Mouse (Mus musculus) MEL (cell line): ENCODE results near the gene Itsn1. TPM values are rescaled to one million over a fixed set of nuclear protein-coding genes. Genes with fewer than 3 reads are reported as not detected.

ENCODE experiments used
- DNase-seq: peaks from one replicate; pipeline ENCODE4 v3.0.0; 2011; ENCODE audit warnings: low read depth, low spot score
- H3K27ac ChIP-seq: 2 replicates; pipeline ENCODE4 v1.5.1; 2012; ENCODE audit warnings: low read depth, mild to moderate bottlenecking, control low read depth, low read length, moderate library complexity; ENCODE audit not compliant: control insufficient read depth
- H3K27me3 ChIP-seq, 2 experiments: fragments of 150-350 bp in 1 of 2; sonication (generic) in 1 of 2; 2 replicates each; pipeline ENCODE4 v1.6.1; 2012; ENCODE audit warnings: low read length in 2 of 2, mild to moderate bottlenecking in 2 of 2, improper control_type of control experiment in 1 of 2, moderate library complexity in 1 of 2; ENCODE audit not compliant: insufficient read depth in 2 of 2, control insufficient read depth in 1 of 2
- H3K36me3 ChIP-seq, 2 experiments: 2 replicates each; pipeline ENCODE4 v1.6.1; 2012 to 2014; ENCODE audit warnings: low read length in 2 of 2, improper control_type of control experiment in 1 of 2, inconsistent platforms in 1 of 2, mild to moderate bottlenecking in 1 of 2; ENCODE audit not compliant: insufficient read depth in 2 of 2, control insufficient read depth in 1 of 2
- H3K4me1 ChIP-seq, 2 experiments: fragments of 150-350 bp in 1 of 2; sonication (generic) in 1 of 2; 2 replicates each; pipeline ENCODE4 v1.6.1; 2012; ENCODE audit warnings: low read length in 2 of 2, improper control_type of control experiment in 1 of 2, mild to moderate bottlenecking in 1 of 2; ENCODE audit not compliant: insufficient read depth in 2 of 2, control insufficient read depth in 1 of 2
- H3K4me3 ChIP-seq, 2 experiments: fragments of 150-350 bp in 1 of 2; sonication (generic) in 1 of 2; 2 replicates each; pipeline ENCODE4 v1.5.1; 2012; ENCODE audit warnings: low read depth in 2 of 2, low read length in 2 of 2, mild to moderate bottlenecking in 2 of 2, moderate library complexity in 2 of 2, control low read depth in 1 of 2, improper control_type of control experiment in 1 of 2; ENCODE audit not compliant: control insufficient read depth in 1 of 2, insufficient read depth in 1 of 2
- H3K79me2 ChIP-seq: 2 replicates; pipeline ENCODE4 v1.6.1; 2012; ENCODE audit warnings: mild to moderate bottlenecking, low read length, moderate library complexity; ENCODE audit not compliant: control insufficient read depth, poor library complexity, insufficient read depth
- H3K9ac ChIP-seq: 2 replicates; pipeline ENCODE4 v1.6.1; 2012; ENCODE audit warnings: low read depth, mild to moderate bottlenecking, control low read depth, low read length, moderate library complexity; ENCODE audit not compliant: control insufficient read depth, poor library complexity, severe bottlenecking
- H3K9me3 ChIP-seq: fragments of 150-350 bp; sonication (generic); replicated peaks from 2 replicates; pipeline ENCODE4 v1.6.1; 2012; ENCODE audit warnings: mild to moderate bottlenecking, low read length, improper control_type of control experiment, moderate library complexity; ENCODE audit not compliant: insufficient read depth
- BHLHE40 ChIP-seq: IDR thresholded peaks from 2 replicates; pipeline ENCODE4 v1.6.1; 2012; ENCODE audit warnings: low read depth, mild to moderate bottlenecking, inconsistent platforms, low read length, improper control_type of control experiment, borderline replicate concordance
- CHD1 ChIP-seq: IDR thresholded peaks from 2 replicates; pipeline ENCODE4 v1.6.1; 2012; ENCODE audit warnings: low read depth, mild to moderate bottlenecking, inconsistent platforms, low read length, improper control_type of control experiment
- CHD2 ChIP-seq: IDR thresholded peaks from 2 replicates; pipeline ENCODE4 v1.6.1; 2011; ENCODE audit warnings: low read length, improper control_type of control experiment
- CTCF ChIP-seq, 3 experiments: IDR thresholded peaks in 2 of 3; conservative IDR thresholded peaks in 1 of 3; 2 replicates each; pipeline ENCODE4 v1.5.1; 2011 to 2012; ENCODE audit warnings: low read length in 3 of 3, low read depth in 2 of 3, mild to moderate bottlenecking in 2 of 3, improper control_type of control experiment in 1 of 3, inconsistent platforms in 1 of 3, mixed read lengths in 1 of 3, moderate library complexity in 1 of 3; ENCODE audit not compliant: control insufficient read depth in 1 of 3, insufficient read depth in 1 of 3, poor library complexity in 1 of 3, severe bottlenecking in 1 of 3
- ELF1 ChIP-seq: IDR thresholded peaks from 2 replicates; pipeline ENCODE4 v1.6.1; 2014; ENCODE audit warnings: low read depth, mild to moderate bottlenecking, inconsistent platforms, low read length, improper control_type of control experiment, moderate library complexity
- EP300 ChIP-seq, 2 experiments: IDR thresholded peaks; 2 replicates each; pipeline ENCODE4 v1.6.1; 2011; ENCODE audit warnings: improper control_type of control experiment in 2 of 2, low read length in 2 of 2, low read depth in 1 of 2, mild to moderate bottlenecking in 1 of 2
- ETS1 ChIP-seq: IDR thresholded peaks from 2 replicates; pipeline ENCODE4 v1.6.1; 2012; ENCODE audit warnings: low read depth, mild to moderate bottlenecking, inconsistent platforms, low read length, improper control_type of control experiment, moderate library complexity
- GABPA ChIP-seq: IDR thresholded peaks from 2 replicates; pipeline ENCODE4 v1.6.1; 2012; ENCODE audit warnings: low read depth, mild to moderate bottlenecking, inconsistent platforms, low read length, improper control_type of control experiment, moderate library complexity
- GATA1 ChIP-seq: IDR thresholded peaks from 2 replicates; pipeline ENCODE4 v1.6.1; 2011; ENCODE audit warnings: low read depth, low read length, improper control_type of control experiment
- HCFC1 ChIP-seq: IDR thresholded peaks from 2 replicates; pipeline ENCODE4 v1.6.1; 2012; ENCODE audit warnings: low read depth, mild to moderate bottlenecking, inconsistent platforms, low read length, improper control_type of control experiment, moderate library complexity
- JUND ChIP-seq: IDR thresholded peaks from 2 replicates; pipeline ENCODE4 v1.6.1; 2011; ENCODE audit warnings: low read depth, mild to moderate bottlenecking, improper control_type of control experiment, low read length
- MAFK ChIP-seq: IDR thresholded peaks from 2 replicates; pipeline ENCODE4 v1.6.1; 2011; ENCODE audit warnings: low read depth, mild to moderate bottlenecking, low read length, improper control_type of control experiment, borderline replicate concordance
- MAX ChIP-seq: IDR thresholded peaks from 2 replicates; pipeline ENCODE4 v1.6.1; 2011; ENCODE audit warnings: low read length, improper control_type of control experiment
- MAZ ChIP-seq: IDR thresholded peaks from 2 replicates; pipeline ENCODE4 v1.6.1; 2012; ENCODE audit warnings: low read depth, mild to moderate bottlenecking, inconsistent platforms, low read length, improper control_type of control experiment
- MEF2A ChIP-seq: IDR thresholded peaks from 2 replicates; pipeline ENCODE4 v1.6.1; 2014; ENCODE audit warnings: low read depth, mild to moderate bottlenecking, inconsistent platforms, low read length, improper control_type of control experiment; ENCODE audit not compliant: poor library complexity, insufficient replicate concordance, severe bottlenecking; ENCODE audit errors: extremely low read depth
- MXI1 ChIP-seq: IDR thresholded peaks from 2 replicates; pipeline ENCODE4 v1.6.1; 2011; ENCODE audit warnings: mild to moderate bottlenecking, low read depth, low read length, improper control_type of control experiment
- MYB ChIP-seq: IDR thresholded peaks from 2 replicates; pipeline ENCODE4 v1.6.1; 2011; ENCODE audit warnings: mild to moderate bottlenecking, low read depth, low read length, improper control_type of control experiment
- MYC ChIP-seq: IDR thresholded peaks from 2 replicates; pipeline ENCODE4 v1.6.1; 2011; ENCODE audit warnings: low read depth, mild to moderate bottlenecking, low read length, improper control_type of control experiment, moderate library complexity
- NELFE ChIP-seq: IDR thresholded peaks from 2 replicates; pipeline ENCODE4 v1.6.1; 2011; ENCODE audit warnings: low read depth, low read length, improper control_type of control experiment
- NRF1 ChIP-seq: IDR thresholded peaks from 2 replicates; pipeline ENCODE4 v1.6.1; 2014; ENCODE audit warnings: low read depth, mild to moderate bottlenecking, inconsistent platforms, low read length, improper control_type of control experiment, moderate library complexity; ENCODE audit not compliant: poor library complexity, insufficient read depth, severe bottlenecking
- POLR2A ChIP-seq, 2 experiments: IDR thresholded peaks; 2 replicates each; pipeline ENCODE4 v1.6.1; 2011 to 2012; ENCODE audit warnings: low read length in 2 of 2, mild to moderate bottlenecking in 2 of 2, control low read depth in 1 of 2, improper control_type of control experiment in 1 of 2, low read depth in 1 of 2, moderate library complexity in 1 of 2; ENCODE audit not compliant: control insufficient read depth in 1 of 2, insufficient read depth in 1 of 2, poor library complexity in 1 of 2
- POLR2AphosphoS2 ChIP-seq: IDR thresholded peaks from 2 replicates; pipeline ENCODE4 v1.6.1; 2011; ENCODE audit warnings: low read length, improper control_type of control experiment
- POLR2AphosphoS5 ChIP-seq: IDR thresholded peaks from 2 replicates; pipeline ENCODE4 v1.6.1; 2012; ENCODE audit warnings: low read depth, borderline replicate concordance, mild to moderate bottlenecking, inconsistent platforms, low read length, moderate library complexity, mixed read lengths
- RAD21 ChIP-seq: IDR thresholded peaks from 2 replicates; pipeline ENCODE4 v1.6.1; 2011; ENCODE audit warnings: mild to moderate bottlenecking, low read depth, low read length, improper control_type of control experiment
- RCOR1 ChIP-seq: IDR thresholded peaks from 2 replicates; pipeline ENCODE4 v1.6.1; 2012; ENCODE audit warnings: low read depth, mild to moderate bottlenecking, inconsistent platforms, low read length, improper control_type of control experiment
- SIN3A ChIP-seq: IDR thresholded peaks from 2 replicates; pipeline ENCODE4 v1.6.1; 2012; ENCODE audit warnings: low read length, improper control_type of control experiment, inconsistent platforms
- SMC3 ChIP-seq: IDR thresholded peaks from 2 replicates; pipeline ENCODE4 v1.6.1; 2011; ENCODE audit warnings: low read depth, low read length, improper control_type of control experiment
- TAL1 ChIP-seq: IDR thresholded peaks from 2 replicates; pipeline ENCODE4 v1.6.1; 2012; ENCODE audit warnings: mild to moderate bottlenecking, inconsistent platforms, low read length, moderate library complexity, mixed read lengths
- TBP ChIP-seq: IDR thresholded peaks from 2 replicates; pipeline ENCODE4 v1.8.0; 2011; ENCODE audit warnings: low read depth, low read length, improper control_type of control experiment
- TCF12 ChIP-seq: IDR thresholded peaks from 2 replicates; pipeline ENCODE4 v1.6.1; 2014; ENCODE audit warnings: low read depth, mild to moderate bottlenecking, inconsistent platforms, low read length, improper control_type of control experiment, moderate library complexity
- UBTF ChIP-seq: IDR thresholded peaks from 2 replicates; pipeline ENCODE4 v1.6.1; 2012; ENCODE audit warnings: low read depth, mild to moderate bottlenecking, inconsistent platforms, low read length, improper control_type of control experiment, moderate library complexity, borderline replicate concordance; ENCODE audit not compliant: insufficient read depth
- USF1 ChIP-seq: IDR thresholded peaks from 2 replicates; pipeline ENCODE4 v1.6.1; 2014; ENCODE audit warnings: low read depth, mild to moderate bottlenecking, inconsistent platforms, low read length, improper control_type of control experiment, moderate library complexity
- USF2 ChIP-seq, 2 experiments: IDR thresholded peaks; 2 replicates each; pipeline ENCODE4 v1.6.1; 2011 to 2012; ENCODE audit warnings: improper control_type of control experiment in 2 of 2, low read length in 2 of 2, borderline replicate concordance in 1 of 2, inconsistent platforms in 1 of 2, low read depth in 1 of 2, mild to moderate bottlenecking in 1 of 2; ENCODE audit not compliant: insufficient read depth in 1 of 2
- ZC3H11A ChIP-seq: IDR thresholded peaks from 2 replicates; pipeline ENCODE4 v1.6.1; 2012; ENCODE audit warnings: low read depth, mild to moderate bottlenecking, inconsistent platforms, low read length, improper control_type of control experiment
- ZKSCAN1 ChIP-seq: IDR thresholded peaks from 2 replicates; pipeline ENCODE4 v1.6.1; 2012; ENCODE audit warnings: low read depth, mild to moderate bottlenecking, inconsistent platforms, low read length, improper control_type of control experiment, moderate library complexity
- ZMIZ1 ChIP-seq: IDR thresholded peaks from 2 replicates; pipeline ENCODE4 v1.6.1; 2012; ENCODE audit warnings: low read depth, mild to moderate bottlenecking, inconsistent platforms, low read length, improper control_type of control experiment, moderate library complexity
- ZNF384 ChIP-seq: IDR thresholded peaks from 2 replicates; pipeline ENCODE4 v1.6.1; 2012; ENCODE audit warnings: low read depth, mild to moderate bottlenecking, inconsistent platforms, low read length, improper control_type of control experiment
- polyA plus RNA-seq, 2 experiments: library from polyadenylated mRNA; stranded (reverse) in 1 of 2; unstranded in 1 of 2; fragments of >175 nt in 1 of 2; fragments of >200 nt in 1 of 2; gene quantifications; 2 replicates each; pipeline versions ENCODE4 v1.2.1 to v1.2.4; 2012; ENCODE audit warnings: low replicate concordance in 2 of 2, low read depth in 1 of 2; ENCODE audit not compliant: insufficient read length in 2 of 2, insufficient read depth in 1 of 2, missing spikeins in 1 of 2
- total RNA-seq: library from RNA; depleted of rRNA; stranded (reverse); fragments of 300-350 nt; gene quantifications from 2 replicates; pipeline ENCODE4 v1.2.3, GENCODE M21; 2012

The Itsn1 gene
- total and polyA plus RNA-seq, 3 experiments, result 14.7 to 36.5 TPM; not detected in 1

DNA sequence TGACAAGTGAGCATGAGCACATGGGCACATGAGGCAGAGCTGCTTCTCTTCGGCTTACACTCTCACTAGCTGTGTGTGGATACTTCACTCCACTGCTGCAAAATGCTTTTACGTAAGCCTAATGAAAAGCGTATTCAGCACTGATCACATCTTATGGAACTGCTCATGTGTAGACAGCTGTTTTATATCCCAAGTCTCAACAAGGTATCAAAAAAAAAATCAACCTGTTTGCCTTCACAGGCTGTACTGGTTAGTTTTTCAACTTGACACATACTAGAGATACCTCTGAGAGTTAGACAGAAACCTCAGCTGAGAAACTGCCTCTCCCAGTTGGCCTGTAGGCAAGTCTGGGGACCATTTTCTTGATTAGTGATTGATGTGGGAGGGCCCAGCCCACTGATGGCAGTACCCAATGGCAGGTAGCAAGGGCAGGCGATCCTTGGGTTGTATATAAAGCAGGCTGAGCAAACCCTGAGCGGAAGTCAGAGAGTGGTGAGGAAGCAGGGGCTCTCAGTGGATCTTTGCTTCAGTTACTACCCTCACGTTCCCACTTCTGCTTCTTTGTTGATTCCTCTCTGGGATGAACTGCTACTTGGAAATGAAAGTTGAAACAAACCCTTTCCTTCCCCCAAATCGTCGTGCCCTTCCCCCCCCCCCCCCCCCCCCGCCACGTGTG lies 203.9 kb downstream of the Itsn1 start:
- DNase-seq, result peak; percentile 88
- Histone ChIP-seq H3K9me3 (no peaks in the 10 kb centered on the region), H3K4me3 (peak overlapping the region; percentile 5 to 37), H3K79me2 (peaks cover 21% of the 10 kb centered on the region), H3K27ac (peak overlapping the region; percentile 48), H3K4me1 (peaks cover 6 to 9% of the 10 kb centered on the region in 2 experiments; a peak in 3 of 4 replicates), H3K27me3 (no peaks in the 10 kb centered on the region), H3K9ac (peak overlapping the region; percentile 33), H3K36me3 (peaks cover 3 to 13% of the 10 kb centered on the region in 2 experiments)
- TF ChIP-seq NRF1 (no peak), MYB (no peak), CTCF (IDR thresholded peaks at IDR 0.05 in 2 of 3, conservative IDR thresholded peaks at IDR 0.05 in 1 of 3; ENCODE audit: control insufficient read depth in 1 of 3, insufficient read depth in 1 of 3, low read depth in 2 of 3, low read length in 3 of 3, poor library complexity in 1 of 3, severe bottlenecking in 1 of 3) (no peak), POLR2AphosphoS5 (no peak), ZNF384 (no peak), ZMIZ1 (peak; percentile 54; the same call in 1 of the 2 replicates), EP300 (IDR thresholded peaks at IDR 0.05; ENCODE audit: low read depth in 1 of 2, low read length in 2 of 2) (no peak), BHLHE40 (no peak), RCOR1 (no peak), MAX (no peak; the same call in 1 of the 2 replicates), GATA1 (no peak), RAD21 (no peak), MYC (peak; percentile 46; the same call in 1 of the 2 replicates), POLR2A (IDR thresholded peaks at IDR 0.05; ENCODE audit: control insufficient read depth in 1 of 2, insufficient read depth in 1 of 2, low read depth in 1 of 2, low read length in 2 of 2, poor library complexity in 1 of 2) (peak in 1 of 2 experiments; percentile 93; a peak in 2 of 4 replicates), ELF1 (no peak), MAZ (no peak), CHD1 (no peak), POLR2AphosphoS2 (peak; percentile 77; the same call in 1 of the 2 replicates), UBTF (no peak), TBP (peak; percentile 96), TCF12 (no peak), MAFK (no peak), USF2 (IDR thresholded peaks at IDR 0.05; ENCODE audit: borderline replicate concordance in 1 of 2, insufficient read depth in 1 of 2, low read depth in 1 of 2, low read length in 2 of 2) (no peak), MXI1 (no peak), SMC3 (no peak), MEF2A (no peak), GABPA (no peak), ZKSCAN1 (no peak), JUND (no peak), ZC3H11A (no peak), TAL1 (no peak), SIN3A (peak; percentile 65), USF1 (no peak), CHD2 (no peak), ETS1 (no peak), NELFE (peak; percentile 80), HCFC1 (peak; percentile 56)
